Mouse (Mus musculus) left cerebral cortex, postnatal 4 days (tissue): ENCODE data around the gene Cd3d. TPM values are rescaled to one million over a fixed set of nuclear protein-coding genes. Genes with fewer than 3 reads are reported as not detected.

Experiments used
- DNase-seq: peaks from one replicate; pipeline ENCODE4 v3.0.0-alpha.2; 2022
- intact Hi-C: fragments of 180-260 bp; cut with DNase I; formaldehyde crosslinking; loops from one replicate; pipeline ENCODE4 v1.15.1; 2025
- total RNA-seq, 2 experiments: library from RNA; stranded (reverse); gene quantifications; 2 replicates each; pipeline ENCODE4 v1.2.3; 2021

Cd3d gene
- total RNA-seq, 2 experiments from 2014 or later: not detected

DNA sequence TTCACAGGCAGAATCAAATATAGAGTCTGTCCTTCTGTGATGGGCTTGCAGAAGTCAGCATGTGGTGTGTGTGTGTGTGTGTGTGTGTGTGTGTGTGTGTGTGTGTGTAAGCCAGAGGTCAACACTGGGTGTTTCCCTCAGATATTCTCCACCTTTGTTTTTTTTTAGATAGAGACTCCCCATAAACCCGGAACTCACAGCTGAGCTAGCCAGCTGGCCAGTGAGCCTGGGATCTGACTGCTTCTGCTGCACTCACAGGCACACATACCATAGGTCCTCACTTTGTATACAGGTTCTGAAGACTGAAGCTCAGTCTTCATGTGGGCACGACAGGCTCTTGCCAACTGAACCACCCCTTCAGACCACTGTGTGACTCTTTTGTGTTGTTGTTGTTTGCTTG lies 50.7 kb downstream of the Cd3d start:
- intact Hi-C loops: no loop called here
- no peak for DNase-seq

DNA sequence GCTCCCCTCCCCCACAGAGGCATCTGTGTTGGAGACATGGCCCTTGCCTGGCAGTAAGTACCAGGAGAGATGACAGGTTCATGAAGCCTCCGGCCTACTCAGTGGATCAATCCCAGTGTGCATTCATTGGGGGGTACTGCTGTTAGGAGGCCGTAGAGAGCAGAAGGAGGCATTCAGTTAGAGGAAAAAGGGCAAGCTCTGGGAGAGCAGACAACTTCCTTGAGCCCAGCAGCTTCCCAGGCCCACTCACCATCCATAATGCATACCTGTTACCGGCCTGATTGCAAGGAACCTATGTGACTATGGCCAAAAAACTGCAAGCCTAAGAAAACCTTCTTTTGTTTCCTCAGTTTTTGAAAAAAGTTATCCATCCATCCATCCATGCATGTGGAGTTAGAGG lies 52.9 kb downstream of the Cd3d start:
- no peak for DNase-seq
- intact Hi-C loops: no loop called here

Other genes starting within 250 kb of the Cd3d start
- gene Phldb1, start 246.6 kb upstream of the Cd3d start, total RNA-seq: 100 to 1,000 TPM; 132 to 141 TPM
- gene Arcn1, start 213.9 kb upstream of the Cd3d start, total RNA-seq: 100 to 1,000 TPM; 116 to 122 TPM
- 100 to 1,000 TPM; 111 to 114 TPM for gene Ift46, start 213.9 kb upstream of the Cd3d start, total RNA-seq
- 10 to 100 TPM; 17.9 to 20.1 TPM for gene Tmem25, start 182.5 kb upstream of the Cd3d start, total RNA-seq
- 1 to 10 TPM in 1 of 2 experiments, under 1 TPM in 1; 0.54 to 1.0 TPM for gene Ttc36, start 178.7 kb upstream of the Cd3d start, total RNA-seq
- gene Kmt2a, start 100.5 kb upstream of the Cd3d start, total RNA-seq: 10 to 100 TPM; 67.5 to 70.0 TPM
- 100 to 1,000 TPM; 325 to 329 TPM for gene Atp5l, start 61.0 kb upstream of the Cd3d start, total RNA-seq
- gene Ube4a, start 16.2 kb upstream of the Cd3d start, total RNA-seq: 100 to 1,000 TPM in 1 of 2 experiments, 10 to 100 TPM in 1; 95.1 to 104 TPM
- gene Cd3g, start 1.4 kb upstream of the Cd3d start, total RNA-seq: not detected
- gene Cd3e, start 27.8 kb downstream of the Cd3d start, total RNA-seq: not detected
- gene Mpzl2, start 58.0 kb downstream of the Cd3d start, total RNA-seq: 1 to 10 TPM; 1.3 to 1.5 TPM
- 1 to 10 TPM; 1.7 to 2.1 TPM for gene Mpzl3, start 73.4 kb downstream of the Cd3d start, total RNA-seq
- under 1 TPM in 1 of 2 experiments, not detected in 1; 0.18 TPM for gene Jaml, start 97.4 kb downstream of the Cd3d start, total RNA-seq
- gene Scn2b, start 136.0 kb downstream of the Cd3d start, total RNA-seq: 10 to 100 TPM; 17.9 to 19.4 TPM
- under 1 TPM; 0.70 to 0.89 TPM for gene Scn4b, start 156.6 kb downstream of the Cd3d start, total RNA-seq
- not detected for gene BC049352, start 200.2 kb downstream of the Cd3d start, total RNA-seq
- not detected for gene Tmprss4, start 222.3 kb downstream of the Cd3d start, total RNA-seq